8 mouse cellular contexts compared by ENCODE assay signal in the genomic region with DNA sequence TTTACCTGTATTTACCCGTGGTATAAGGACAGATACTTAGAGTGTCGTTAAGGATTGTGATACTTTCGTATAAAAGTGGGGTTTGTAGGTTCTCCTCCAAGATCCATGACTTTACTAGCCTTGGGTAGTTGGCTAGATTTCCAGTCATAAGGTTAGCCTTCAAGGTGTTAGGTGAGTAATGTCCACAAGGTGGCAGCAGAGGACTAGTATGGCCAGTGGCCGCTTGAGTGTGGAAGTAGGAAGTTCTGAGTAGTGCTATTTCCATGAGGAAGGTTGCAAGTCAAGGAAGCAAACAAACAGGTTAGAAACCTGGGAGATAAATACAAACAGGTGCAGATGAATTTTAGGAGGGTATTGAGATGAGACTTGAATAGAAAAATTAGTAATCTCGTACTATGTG.
DNase-seq lines count a peak whose midpoint lies in the region; ATAC-seq and TF ChIP-seq lines count a peak whose summit lies in the region.

No protein-coding gene starts in this region.

- 9% methylated on average over 5 of the region's 5 CpGs for WGBS in thymus, adult 2 months
- 8% methylated on average over 5 of the region's 5 CpGs for whole genome bisulfite sequencing in intestine, embryonic 15.5 days
- WGBS in midbrain, embryonic 11.5 days: 8% methylated on average over 5 of the region's 5 CpGs

- TF ChIP-seq CTCF in thymus, adult 2 months (IDR thresholded peaks at IDR 0.05; ENCODE audit: borderline replicate concordance, control insufficient read depth, extremely low read depth, insufficient read depth, low read length, poor library complexity): no peak

- intact Hi-C loops in left cerebral cortex, postnatal 14 days (cut with DNase I): no loop called here

- no peaks in the 10 kb centered on the region for H3K9me3 ChIP-seq in intestine, embryonic 15.5 days
- H3K9me3 ChIP-seq in midbrain, embryonic 11.5 days (ENCODE audit: control insufficient read depth, low read length): no peaks in the 10 kb centered on the region

- no peak overlapping the region for H3K27ac ChIP-seq in thymus, adult 2 months (ENCODE audit: control insufficient read depth, insufficient read depth, low read length)
- H3K27ac ChIP-seq in intestine, embryonic 15.5 days: no peak overlapping the region
- H3K27ac ChIP-seq in midbrain, embryonic 11.5 days (ENCODE audit: low read depth, low read length): no peak overlapping the region

- H3K4me3 ChIP-seq in thymus, adult 2 months (ENCODE audit: control insufficient read depth, insufficient read depth, low read length): no peak overlapping the region
- H3K4me3 ChIP-seq in intestine, embryonic 15.5 days (replicated peaks): no peak overlapping the region
- no peak overlapping the region for H3K4me3 ChIP-seq in midbrain, embryonic 11.5 days (ENCODE audit: low read depth, low read length)

- no peaks in the 10 kb centered on the region for H3K36me3 ChIP-seq in thymus, adult 2 months (ENCODE audit: control insufficient read depth, insufficient read depth, low read length)
- no peaks in the 10 kb centered on the region for H3K36me3 ChIP-seq in intestine, embryonic 15.5 days
- H3K36me3 ChIP-seq in midbrain, embryonic 11.5 days (ENCODE audit: control insufficient read depth, insufficient read depth, low read length): no peaks in the 10 kb centered on the region

- peak overlapping the region; percentile 42 for H3K4me2 ChIP-seq in intestine, embryonic 15.5 days (replicated peaks)
- no peak overlapping the region for H3K4me2 ChIP-seq in midbrain, embryonic 11.5 days

- H3K9ac ChIP-seq in intestine, embryonic 15.5 days: no peak overlapping the region
- H3K9ac ChIP-seq in midbrain, embryonic 11.5 days (ENCODE audit: low read length): no peak overlapping the region

- peak; percentile 50 for DNase-seq in thymus, adult 2 months
- DNase-seq in thymus, adult 18-20 months: no peak
- DNase-seq in embryo, embryonic 10.5 days (ENCODE audit: low spot score): peak; percentile 92
- peak; percentile 13 for DNase-seq in gastrocnemius, postnatal 25 days
- DNase-seq in left cerebral cortex, postnatal 14 days (ENCODE audit: low spot score in 2 of 2): peak; percentile 81 to 87
- peak; percentile 96 for DNase-seq in midbrain, embryonic 11.5 days (ENCODE audit: low spot score, missing footprints)
- DNase-seq in skeletal muscle tissue, adult 2 months (ENCODE audit: low read depth, low spot score): peak; percentile 38

- no peaks in the 10 kb centered on the region for H3K27me3 ChIP-seq in thymus, adult 2 months (ENCODE audit: control insufficient read depth, insufficient read depth, low read length)
- H3K27me3 ChIP-seq in intestine, embryonic 15.5 days (replicated peaks): no peaks in the 10 kb centered on the region; the same call in 1 of the 2 replicates
- no peaks in the 10 kb centered on the region for H3K27me3 ChIP-seq in midbrain, embryonic 11.5 days (ENCODE audit: control insufficient read depth, insufficient read depth, low read length)

- no peak for TF ChIP-seq POLR2A in thymus, adult 2 months (IDR thresholded peaks at IDR 0.05; ENCODE audit: control insufficient read depth, extremely low read depth, insufficient read depth, low read length, poor library complexity)

- ATAC-seq in intestine, embryonic 15.5 days: peak; percentile 92
- peak; percentile 64; the same call in 1 of the 2 replicates for ATAC-seq in midbrain, embryonic 11.5 days (ENCODE audit: low FRiP score)

- H3K4me1 ChIP-seq in thymus, adult 2 months (replicated peaks; ENCODE audit: control insufficient read depth, insufficient read depth, low read length): no peaks in the 10 kb centered on the region
- no peaks in the 10 kb centered on the region for H3K4me1 ChIP-seq in intestine, embryonic 15.5 days (replicated peaks)
- H3K4me1 ChIP-seq in midbrain, embryonic 11.5 days (ENCODE audit: control insufficient read depth, insufficient read depth, low read length): peaks cover 4% of the 10 kb centered on the region; the same call in 1 of the 2 replicates

Comparison
In these comparisons a context has a peak if more than half of its experiments do, and no peak if none do; other contexts are left out.
1. DNase-seq: peak in thymus, adult 2 months (single experiment), embryo, embryonic 10.5 days (single experiment), gastrocnemius, postnatal 25 days (single experiment), left cerebral cortex, postnatal 14 days (2 of 2), midbrain, embryonic 11.5 days (single experiment) and skeletal muscle tissue, adult 2 months (single experiment); none in thymus, adult 18-20 months (0 of 2).